Mouse (Mus musculus): ENCODE data around the gene Acsbg1.
"Not testable (repeated sequence)": the region's sequence is repeated elsewhere in the genome, so short reads cannot be mapped to it uniquely, and the experiment has no call there.

The Acsbg1 gene

GRCm38 (mm10) chr9:54612781-54613191, 48.9 kb downstream of the Acsbg1 start:
- no peak for DNase-seq (ENCODE audit: low spot score)

- DNase-seq (ENCODE audit: low spot score), result peak; percentile 67
Observed at GRCm38 (mm10) chr9:54604886-54605285, 56.8 kb downstream of the Acsbg1 start.

GRCm38 (mm10) chr9:54604131-54604654, 57.5 kb downstream of the Acsbg1 start:
- no peak for DNase-seq (ENCODE audit: low spot score)

GRCm38 (mm10) chr9:54602916-54603315, 58.8 kb downstream of the Acsbg1 start:
- no peak for DNase-seq (ENCODE audit: low spot score)

- DNase-seq (ENCODE audit: low spot score), result no peak
Observed at GRCm38 (mm10) chr9:54602386-54602785, 59.3 kb downstream of the Acsbg1 start.

GRCm38 (mm10) chr9:54596752-54597465, 64.8 kb downstream of the Acsbg1 start:
- no peak for DNase-seq (ENCODE audit: low spot score)

- not testable (repeated sequence) for DNase-seq (ENCODE audit: low spot score)
Observed at GRCm38 (mm10) chr9:54593652-54594051, 68.0 kb downstream of the Acsbg1 start.

GRCm38 (mm10) chr9:54587863-54588262, 73.8 kb downstream of the Acsbg1 start:
- no peak for DNase-seq (ENCODE audit: low spot score)

- peak; percentile 99 for DNase-seq (ENCODE audit: low spot score)
Observed at GRCm38 (mm10) chr9:54586199-54587061, 75.2 kb downstream of the Acsbg1 start, which contains the start of gene Idh3a. TSS of gene Idh3a (plus strand) at chr9:54586334.

GRCm38 (mm10) chr9:54585839-54586198, 75.9 kb downstream of the Acsbg1 start:
- no peak for DNase-seq (ENCODE audit: low spot score)

- DNase-seq (ENCODE audit: low spot score), result not testable (repeated sequence)
Observed at GRCm38 (mm10) chr9:54584127-54584526, 77.5 kb downstream of the Acsbg1 start.

GRCm38 (mm10) chr9:54583712-54584111, 78.0 kb downstream of the Acsbg1 start:
- no peak for DNase-seq (ENCODE audit: low spot score)

GRCm38 (mm10) chr9:54571130-54571839, 90.4 kb downstream of the Acsbg1 start:
- DNase-seq (ENCODE audit: low spot score), result no peak

- DNase-seq (ENCODE audit: low spot score), result peak; percentile 67
Observed at GRCm38 (mm10) chr9:54568732-54569131, 92.9 kb downstream of the Acsbg1 start.

- DNase-seq (ENCODE audit: low spot score), result no peak
Observed at GRCm38 (mm10) chr9:54566958-54567357, 94.7 kb downstream of the Acsbg1 start.

GRCm38 (mm10) chr9:54560831-54561601, 100.7 kb downstream of the Acsbg1 start:
- no peak for DNase-seq (ENCODE audit: low spot score)

- peak; percentile 87 for DNase-seq (ENCODE audit: low spot score)
Observed at GRCm38 (mm10) chr9:54559771-54560471, 101.7 kb downstream of the Acsbg1 start, which contains the start of gene Cib2. TSS of gene Cib2 (minus strand) at chr9:54560218.

GRCm38 (mm10) chr9:54558731-54559130, 102.9 kb downstream of the Acsbg1 start:
- DNase-seq (ENCODE audit: low spot score), result no peak

- no peak for DNase-seq (ENCODE audit: low spot score)
Observed at GRCm38 (mm10) chr9:54555044-54555443, 106.6 kb downstream of the Acsbg1 start.

Measured in embryo, embryonic 10.5 days (tissue).